Mouse (Mus musculus): ENCODE measurements around the gene Nlrc3.

Gene Nlrc3

DNA sequence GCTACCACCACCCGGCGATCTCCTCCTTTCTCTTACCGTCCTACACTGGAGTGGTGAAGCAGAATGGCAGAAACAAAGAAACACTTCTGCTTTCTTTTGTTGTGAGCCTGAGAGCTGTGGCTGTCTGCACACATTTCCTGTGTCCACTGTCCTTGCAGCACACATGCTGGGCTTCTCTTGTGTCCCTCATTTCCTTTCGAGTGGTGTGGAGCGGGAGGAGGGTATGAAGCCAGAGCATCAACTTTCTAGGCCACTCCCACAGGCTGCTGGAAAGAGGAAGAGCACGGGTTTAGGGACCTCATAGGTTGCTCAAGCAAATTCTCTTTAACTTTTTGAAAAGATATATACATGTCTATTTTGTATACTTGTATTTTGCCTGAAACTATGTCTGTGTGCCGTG lies 47.3 kb downstream of the Nlrc3 start:
- DNase-seq (ENCODE audit: low read depth, low spot score): no peak

- DNase-seq (ENCODE audit: low read depth, low spot score): no peak
Observed at GRCm38 (mm10) chr16:3928582-3928981, 47.9 kb downstream of the Nlrc3 start.

- no peak for DNase-seq (ENCODE audit: low read depth, low spot score)
Observed at GRCm38 (mm10) chr16:3923966-3924365, 52.5 kb downstream of the Nlrc3 start.

- DNase-seq (ENCODE audit: low read depth, low spot score): no peak
Observed at GRCm38 (mm10) chr16:3923515-3923914, 52.9 kb downstream of the Nlrc3 start.

DNA sequence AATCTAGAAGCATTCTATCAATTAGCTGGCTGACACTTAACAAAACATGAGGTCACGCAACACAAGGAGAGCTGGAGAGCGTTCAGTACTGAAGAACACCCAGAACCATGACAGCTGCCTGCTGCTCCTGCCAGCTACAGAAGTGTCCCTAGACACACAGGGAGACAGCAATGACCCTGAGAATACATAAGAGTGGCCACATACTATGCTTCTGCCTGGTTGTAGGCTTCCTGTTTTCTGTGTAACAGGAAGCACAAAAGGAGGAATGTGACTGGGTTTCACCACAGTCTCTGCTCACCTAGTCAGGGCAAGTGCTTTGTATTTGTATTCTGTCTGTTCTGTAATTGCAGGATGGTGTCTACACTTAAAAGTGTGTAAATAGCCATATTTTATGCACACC lies 55.7 kb downstream of the Nlrc3 start:
- DNase-seq (ENCODE audit: low read depth, low spot score): no peak

GRCm38 (mm10) chr16:3909118-3909517 lies 67.3 kb downstream of the Nlrc3 start:
- no peak for DNase-seq (ENCODE audit: low read depth, low spot score)

- DNase-seq (ENCODE audit: low read depth, low spot score): peak; percentile 91
Observed at GRCm38 (mm10) chr16:3908537-3909111, 67.8 kb downstream of the Nlrc3 start, which contains the start of the genes 1700037C18Rik and Cluap1. Gene 1700037C18Rik, minus strand, starts transcription at chr16:3908689. Gene Cluap1, plus strand, starts transcription at chr16:3908801.

GRCm38 (mm10) chr16:3907471-3907870 lies 69.0 kb downstream of the Nlrc3 start:
- peak; percentile 7 for DNase-seq (ENCODE audit: low read depth, low spot score)

GRCm38 (mm10) chr16:3896553-3896952 lies 79.9 kb downstream of the Nlrc3 start:
- no peak for DNase-seq (ENCODE audit: low read depth, low spot score)

DNA sequence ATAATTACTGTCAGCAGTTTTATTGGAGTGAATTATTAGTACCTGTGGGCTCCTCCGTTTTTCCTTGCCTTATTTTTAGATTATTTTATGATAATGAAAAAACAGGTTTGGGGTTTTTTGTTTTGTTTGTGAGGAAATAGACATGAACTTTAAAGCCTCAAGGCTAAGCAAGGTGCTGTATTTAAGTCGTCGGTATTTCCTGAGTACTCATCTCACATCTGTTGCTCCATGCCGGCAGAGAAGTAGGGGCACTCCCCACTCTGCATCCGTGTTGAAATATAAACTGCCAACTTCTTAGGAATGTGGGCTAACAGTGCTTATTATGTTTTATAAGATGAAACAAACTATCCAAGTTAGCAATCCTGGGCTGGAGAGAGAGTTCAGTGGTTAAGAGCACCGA lies 80.4 kb downstream of the Nlrc3 start:
- DNase-seq (ENCODE audit: low read depth, low spot score): peak; percentile 25

- DNase-seq (ENCODE audit: low read depth, low spot score): peak; percentile 72
Observed at GRCm38 (mm10) chr16:3895173-3895792, 81.1 kb downstream of the Nlrc3 start.

Data from CD4-positive, CD25-positive, alpha-beta regulatory T cell, adult 2 months (primary cell).